Mouse (Mus musculus): ENCODE results near the gene Acvr1c. TPM values are rescaled to one million over a fixed set of nuclear protein-coding genes. Genes with fewer than 3 reads are reported as not detected.

Gene Acvr1c
- polyA plus RNA-seq, 1 experiment from 2014 or later = 3.6 TPM

DNA sequence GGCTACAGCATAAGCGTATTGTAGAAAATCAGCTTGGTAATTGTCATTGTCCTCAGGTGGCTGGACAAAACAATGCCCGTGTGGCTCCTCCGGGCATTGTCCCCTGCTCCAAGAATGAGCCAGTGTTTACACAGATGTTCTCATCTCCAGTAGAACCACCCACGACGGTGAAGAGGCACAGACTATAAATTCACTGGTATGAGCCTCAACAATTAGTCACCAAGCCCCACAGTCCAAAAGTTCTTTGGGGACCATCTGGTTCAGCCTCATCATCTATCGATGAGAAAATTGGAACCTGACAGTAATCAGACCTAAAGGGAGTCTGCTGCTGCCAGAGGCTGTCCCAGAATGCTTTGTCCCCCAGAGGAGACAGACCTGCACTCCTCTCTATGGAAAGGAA lies 68.4 kb downstream of the Acvr1c start:
- 70% methylated on average over 6 of the region's 6 CpGs for WGBS
- ATAC-seq (ENCODE audit: insufficient number of reproducible peaks, insufficient read depth, low FRiP score, low read depth) = no peak
- Histone ChIP-seq H3K4me1 (ENCODE audit: control insufficient read depth in 2 of 2, insufficient read depth in 2 of 2, low read length in 2 of 2) (peaks cover 0 to 8% of the 10 kb centered on the region in 2 experiments; a peak in 1 of 4 replicates), H3K36me3 (ENCODE audit: control insufficient read depth, insufficient read depth, low read length) (no peaks in the 10 kb centered on the region), H3K27me3 (ENCODE audit: control insufficient read depth, insufficient read depth, low read length) (no peaks in the 10 kb centered on the region), H3K4me3 (ENCODE audit: control insufficient read depth in 1 of 2, insufficient read depth in 1 of 2, low read depth in 1 of 2, low read length in 2 of 2) (no peak overlapping the region), H3K27ac (replicated peaks in 1 of 2; ENCODE audit: control insufficient read depth in 1 of 2, insufficient read depth in 1 of 2, low read depth in 2 of 2, low read length in 2 of 2) (no peak overlapping the region), H3K4me2 (ENCODE audit: low read length) (0 out of 2 replicates have a peak overlapping the region, but pooled peaks have one; percentile 38), H3K9me3 (ENCODE audit: control insufficient read depth, low read length) (no peaks in the 10 kb centered on the region), H3K9ac (ENCODE audit: low read length) (no peak overlapping the region)

DNA sequence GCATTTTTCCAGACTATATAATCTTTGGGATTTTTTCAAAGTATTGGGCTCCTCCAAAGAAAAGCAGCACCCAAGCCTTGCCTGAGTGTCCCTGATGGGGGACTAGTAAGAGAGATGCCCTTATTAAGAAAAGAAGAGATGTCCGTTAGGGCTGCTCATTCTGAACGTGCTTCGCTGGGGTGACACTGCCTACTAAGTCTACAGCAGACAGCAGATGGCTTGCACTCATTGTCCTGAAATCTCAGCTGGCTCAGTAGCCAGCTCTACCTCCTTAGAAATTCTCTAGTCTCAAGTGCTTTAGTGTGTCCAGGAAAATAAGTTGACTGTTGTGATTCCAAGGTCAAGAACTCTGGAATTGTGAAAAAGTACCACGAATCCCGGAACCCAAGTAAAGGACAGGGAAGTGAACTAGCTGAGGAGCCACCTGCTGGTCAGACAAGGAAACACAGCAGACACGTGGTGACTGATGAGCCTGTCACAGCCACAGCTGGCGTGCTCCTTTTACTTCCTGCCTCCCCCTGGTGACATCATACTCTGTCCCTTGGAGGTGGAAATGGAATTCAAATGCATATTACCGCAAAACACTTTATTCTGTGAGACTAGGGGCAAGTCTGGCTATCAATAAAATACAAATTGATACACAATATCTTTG lies 75.3 kb downstream of the Acvr1c start:
- H3K27ac ChIP-seq (replicated peaks in 1 of 2; ENCODE audit: control insufficient read depth in 1 of 2, insufficient read depth in 1 of 2, low read depth in 2 of 2, low read length in 2 of 2) = no peak overlapping the region
- ATAC-seq (ENCODE audit: insufficient number of reproducible peaks, insufficient read depth, low FRiP score, low read depth) = no peak
- H3K4me2 ChIP-seq (ENCODE audit: low read length) = 0 out of 2 replicates have a peak overlapping the region, but pooled peaks have one; percentile 14
- H3K9me3 ChIP-seq (ENCODE audit: control insufficient read depth, low read length) = no peaks in the 10 kb centered on the region
- H3K4me3 ChIP-seq (ENCODE audit: control insufficient read depth in 1 of 2, insufficient read depth in 1 of 2, low read depth in 1 of 2, low read length in 2 of 2) = no peak overlapping the region
- H3K27me3 ChIP-seq (ENCODE audit: control insufficient read depth, insufficient read depth, low read length) = no peaks in the 10 kb centered on the region
- H3K4me1 ChIP-seq (ENCODE audit: control insufficient read depth in 2 of 2, insufficient read depth in 2 of 2, low read length in 2 of 2) = no peaks in the 10 kb centered on the region
- H3K9ac ChIP-seq (ENCODE audit: low read length) = no peak overlapping the region
- no peaks in the 10 kb centered on the region for H3K36me3 ChIP-seq (ENCODE audit: control insufficient read depth, insufficient read depth, low read length)
- WGBS = 51% methylated on average over 8 of the region's 8 CpGs

DNA sequence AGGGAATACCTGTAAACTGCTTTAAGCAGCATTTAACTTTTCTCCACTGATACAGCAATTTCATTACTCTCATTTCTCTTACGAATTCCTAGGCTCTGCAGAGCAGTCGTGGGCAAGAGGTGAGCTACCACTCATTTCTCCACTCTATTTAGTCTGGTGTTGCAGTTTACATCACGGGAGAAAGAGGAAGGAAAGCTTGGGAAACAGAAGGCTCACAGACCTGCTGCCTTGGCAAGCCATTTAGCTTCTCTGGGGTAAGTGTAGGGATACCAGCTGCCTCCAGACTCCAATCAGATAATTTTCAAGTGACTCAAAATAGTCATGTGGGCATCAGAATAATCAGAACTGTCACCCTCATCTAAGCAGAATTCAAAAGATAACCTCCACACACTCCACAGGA lies 76.6 kb downstream of the Acvr1c start:
- Histone ChIP-seq H3K27ac (replicated peaks in 1 of 2; ENCODE audit: control insufficient read depth in 1 of 2, insufficient read depth in 1 of 2, low read depth in 2 of 2, low read length in 2 of 2) (no peak overlapping the region), H3K9ac (ENCODE audit: low read length) (no peak overlapping the region), H3K4me2 (ENCODE audit: low read length) (no peak overlapping the region), H3K9me3 (ENCODE audit: control insufficient read depth, low read length) (no peaks in the 10 kb centered on the region), H3K4me1 (ENCODE audit: control insufficient read depth in 2 of 2, insufficient read depth in 2 of 2, low read length in 2 of 2) (no peaks in the 10 kb centered on the region), H3K4me3 (ENCODE audit: control insufficient read depth in 1 of 2, insufficient read depth in 1 of 2, low read depth in 1 of 2, low read length in 2 of 2) (no peak overlapping the region), H3K27me3 (ENCODE audit: control insufficient read depth, insufficient read depth, low read length) (no peaks in the 10 kb centered on the region), H3K36me3 (ENCODE audit: control insufficient read depth, insufficient read depth, low read length) (no peaks in the 10 kb centered on the region)
- ATAC-seq (ENCODE audit: insufficient number of reproducible peaks, insufficient read depth, low FRiP score, low read depth) = no peak
- WGBS = 57% methylated on average over 3 of the region's 3 CpGs

GRCm38 (mm10) chr2:58279163-58279562 lies 78.5 kb downstream of the Acvr1c start:
- no peak overlapping the region for H3K27ac ChIP-seq (replicated peaks in 1 of 2; ENCODE audit: control insufficient read depth in 1 of 2, insufficient read depth in 1 of 2, low read depth in 2 of 2, low read length in 2 of 2)
- H3K27me3 ChIP-seq (ENCODE audit: control insufficient read depth, insufficient read depth, low read length) = no peaks in the 10 kb centered on the region
- ATAC-seq (ENCODE audit: insufficient number of reproducible peaks, insufficient read depth, low FRiP score, low read depth) = no peak
- no peaks in the 10 kb centered on the region for H3K36me3 ChIP-seq (ENCODE audit: control insufficient read depth, insufficient read depth, low read length)
- no peaks in the 10 kb centered on the region for H3K9me3 ChIP-seq (ENCODE audit: control insufficient read depth, low read length)
- H3K4me2 ChIP-seq (ENCODE audit: low read length) = no peak overlapping the region
- H3K9ac ChIP-seq (ENCODE audit: low read length) = no peak overlapping the region
- peaks cover 0 to 2% of the 10 kb centered on the region in 2 experiments; a peak in 1 of 4 replicates for H3K4me1 ChIP-seq (ENCODE audit: control insufficient read depth in 2 of 2, insufficient read depth in 2 of 2, low read length in 2 of 2)
- no peak overlapping the region for H3K4me3 ChIP-seq (ENCODE audit: control insufficient read depth in 1 of 2, insufficient read depth in 1 of 2, low read depth in 1 of 2, low read length in 2 of 2)
- 79% methylated on average over 5 of the region's 5 CpGs for WGBS

DNA sequence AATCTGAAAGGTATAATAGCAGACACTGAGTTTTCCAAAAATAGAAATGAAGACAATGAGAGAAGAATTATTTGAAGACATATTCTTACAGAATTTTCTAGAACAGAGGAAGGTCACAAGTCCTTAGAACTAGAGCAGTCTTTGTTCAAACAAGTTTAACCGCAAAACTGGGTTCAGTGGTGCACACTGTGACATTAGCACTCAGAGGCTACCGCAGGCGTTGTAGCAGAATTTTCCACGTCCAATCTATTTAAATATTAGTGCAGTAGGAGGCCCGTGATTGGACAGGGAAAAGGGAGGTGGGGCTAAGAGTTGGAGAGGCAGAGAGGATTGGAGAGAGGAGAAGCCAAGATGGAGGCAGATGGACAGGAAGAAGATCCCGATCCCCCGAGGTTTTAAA lies 81.2 kb downstream of the Acvr1c start:
- peaks cover 0 to 2% of the 10 kb centered on the region in 2 experiments; a peak in 1 of 4 replicates for H3K4me1 ChIP-seq (ENCODE audit: control insufficient read depth in 2 of 2, insufficient read depth in 2 of 2, low read length in 2 of 2)
- H3K27me3 ChIP-seq (ENCODE audit: control insufficient read depth, insufficient read depth, low read length) = no peaks in the 10 kb centered on the region
- no peak overlapping the region for H3K4me3 ChIP-seq (ENCODE audit: control insufficient read depth in 1 of 2, insufficient read depth in 1 of 2, low read depth in 1 of 2, low read length in 2 of 2)
- no peaks in the 10 kb centered on the region for H3K36me3 ChIP-seq (ENCODE audit: control insufficient read depth, insufficient read depth, low read length)
- H3K4me2 ChIP-seq (ENCODE audit: low read length) = no peak overlapping the region
- WGBS = 89% methylated on average over 7 of the region's 7 CpGs
- no peak overlapping the region for H3K9ac ChIP-seq (ENCODE audit: low read length)
- H3K9me3 ChIP-seq (ENCODE audit: control insufficient read depth, low read length) = no peaks in the 10 kb centered on the region
- no peak overlapping the region for H3K27ac ChIP-seq (replicated peaks in 1 of 2; ENCODE audit: control insufficient read depth in 1 of 2, insufficient read depth in 1 of 2, low read depth in 2 of 2, low read length in 2 of 2)
- ATAC-seq (ENCODE audit: insufficient number of reproducible peaks, insufficient read depth, low FRiP score, low read depth) = no peak

DNA sequence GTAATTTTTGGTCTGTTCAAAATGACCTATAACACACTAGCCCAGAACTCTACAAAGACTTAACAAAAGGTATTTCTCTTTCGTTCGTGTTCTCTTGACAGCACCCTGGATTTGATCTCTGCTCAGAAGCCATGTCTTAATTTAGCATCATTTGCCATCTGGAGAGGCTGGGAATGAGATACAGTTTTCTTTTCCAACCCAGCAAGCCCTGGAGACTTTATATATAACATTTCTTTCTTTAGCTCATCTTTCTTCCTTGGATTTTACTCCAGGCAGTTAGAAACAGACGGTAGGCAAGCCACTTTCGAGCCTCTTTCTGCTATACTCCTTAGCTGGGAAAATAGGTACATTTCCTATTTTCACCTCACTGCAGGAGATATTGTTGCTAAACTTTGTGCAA lies 117.1 kb downstream of the Acvr1c start:
- Histone ChIP-seq H3K27ac (replicated peaks in 1 of 2; ENCODE audit: control insufficient read depth in 1 of 2, insufficient read depth in 1 of 2, low read depth in 2 of 2, low read length in 2 of 2) (no peak overlapping the region), H3K27me3 (ENCODE audit: control insufficient read depth, insufficient read depth, low read length) (no peaks in the 10 kb centered on the region), H3K9me3 (ENCODE audit: control insufficient read depth, low read length) (no peaks in the 10 kb centered on the region), H3K4me2 (ENCODE audit: low read length) (no peak overlapping the region), H3K4me3 (ENCODE audit: control insufficient read depth in 1 of 2, insufficient read depth in 1 of 2, low read depth in 1 of 2, low read length in 2 of 2) (no peak overlapping the region), H3K9ac (ENCODE audit: low read length) (no peak overlapping the region), H3K36me3 (ENCODE audit: control insufficient read depth, insufficient read depth, low read length) (no peaks in the 10 kb centered on the region), H3K4me1 (ENCODE audit: control insufficient read depth in 2 of 2, insufficient read depth in 2 of 2, low read length in 2 of 2) (no peaks in the 10 kb centered on the region)
- ATAC-seq (ENCODE audit: insufficient number of reproducible peaks, insufficient read depth, low FRiP score, low read depth) = no peak
- WGBS = 64% methylated on average over 4 of the region's 4 CpGs

- no peak for ATAC-seq (ENCODE audit: insufficient number of reproducible peaks, insufficient read depth, low FRiP score, low read depth)
- H3K4me2 ChIP-seq (ENCODE audit: low read length) = no peak overlapping the region
- H3K4me3 ChIP-seq (ENCODE audit: control insufficient read depth in 1 of 2, insufficient read depth in 1 of 2, low read depth in 1 of 2, low read length in 2 of 2) = no peak overlapping the region
- no peak overlapping the region for H3K9ac ChIP-seq (ENCODE audit: low read length)
- H3K36me3 ChIP-seq (ENCODE audit: control insufficient read depth, insufficient read depth, low read length) = no peaks in the 10 kb centered on the region
- H3K27me3 ChIP-seq (ENCODE audit: control insufficient read depth, insufficient read depth, low read length) = no peaks in the 10 kb centered on the region
- no peak overlapping the region for H3K27ac ChIP-seq (replicated peaks in 1 of 2; ENCODE audit: control insufficient read depth in 1 of 2, insufficient read depth in 1 of 2, low read depth in 2 of 2, low read length in 2 of 2)
- H3K9me3 ChIP-seq (ENCODE audit: control insufficient read depth, low read length) = no peaks in the 10 kb centered on the region
- WGBS = 49% methylated on average over 2 of the region's 2 CpGs
- H3K4me1 ChIP-seq (ENCODE audit: control insufficient read depth in 2 of 2, insufficient read depth in 2 of 2, low read length in 2 of 2) = no peaks in the 10 kb centered on the region
Measured at GRCm38 (mm10) chr2:58237487-58237886, 120.2 kb downstream of the Acvr1c start.

Measured in heart, embryonic 14.5 days (tissue).